Mouse (Mus musculus): ENCODE results near the gene Manbal.

Manbal gene

DNA sequence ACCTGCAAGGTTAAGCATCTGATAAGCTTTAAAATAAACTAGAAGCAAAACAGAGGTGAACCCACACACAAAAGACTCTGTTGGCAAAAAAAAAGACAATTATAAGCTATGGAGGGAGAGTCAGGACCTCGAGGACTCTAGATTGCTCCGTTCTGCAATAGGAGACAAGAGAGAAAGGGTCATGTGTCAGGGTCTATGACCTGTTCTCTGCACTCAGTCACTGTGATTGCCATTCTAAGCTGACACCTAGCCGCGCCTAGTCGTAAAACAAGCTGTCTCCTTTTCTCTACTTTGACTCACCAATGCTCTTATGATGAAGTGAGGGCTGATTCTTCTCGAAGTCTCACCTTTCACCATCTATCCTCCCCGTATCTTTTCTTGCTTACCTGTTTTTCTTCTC lies 45.1 kb downstream of the Manbal start:
- DNase-seq (ENCODE audit: low spot score in 2 of 2) = no peak

DNA sequence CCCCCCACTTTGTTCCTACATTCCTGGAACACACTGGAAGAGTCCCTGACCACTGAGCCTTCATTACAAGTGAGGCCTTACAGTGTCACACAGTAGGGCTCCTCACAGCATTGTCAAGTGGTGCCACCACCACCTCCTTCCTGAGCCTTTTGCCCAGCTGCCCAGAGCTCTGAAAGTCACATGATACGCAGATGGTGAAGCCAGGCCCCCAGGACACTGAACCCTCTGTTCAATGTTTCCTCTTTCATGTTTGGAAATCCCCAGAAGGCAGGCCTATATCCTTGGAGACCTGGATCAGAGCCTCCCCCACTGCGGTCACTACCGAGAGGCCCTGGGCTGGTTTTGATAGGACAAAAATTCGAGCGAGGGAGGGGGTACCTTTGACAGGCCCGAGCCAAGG lies 49.8 kb downstream of the Manbal start:
- DNase-seq (ENCODE audit: low spot score in 2 of 2) = no peak

- DNase-seq (ENCODE audit: low spot score in 2 of 2) = no peak
These were observed 50.8 kb downstream of the Manbal start, which contains the start of gene Src for GRCm38 (mm10) chr2:157418206-157418605. TSS of gene Src (plus strand) at chr2:157418444.

DNA sequence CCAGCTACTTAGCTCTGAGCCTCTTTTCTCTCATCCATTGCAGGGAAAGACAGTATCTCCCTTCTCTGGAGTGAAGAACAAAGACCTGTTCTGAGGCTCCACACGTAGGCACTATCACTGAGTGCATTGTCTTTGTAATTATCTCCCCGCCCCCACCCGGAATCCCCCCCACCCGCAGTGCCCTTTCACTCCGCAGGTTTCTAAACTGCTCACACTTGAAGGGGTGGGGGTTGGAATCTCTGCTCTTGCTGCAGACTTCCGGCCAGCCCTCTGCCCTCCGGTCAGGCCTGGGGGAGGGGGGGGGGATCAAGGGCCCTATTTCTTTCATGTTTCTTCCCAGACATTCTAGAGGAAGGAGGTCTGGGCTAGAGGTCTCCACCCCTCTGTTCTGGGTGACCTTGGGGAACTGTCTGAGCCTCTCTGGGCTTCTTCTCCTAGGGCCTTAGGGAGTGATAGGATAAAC lies 51.2 kb downstream of the Manbal start:
- no peak for DNase-seq (ENCODE audit: low spot score in 2 of 2)

DNA sequence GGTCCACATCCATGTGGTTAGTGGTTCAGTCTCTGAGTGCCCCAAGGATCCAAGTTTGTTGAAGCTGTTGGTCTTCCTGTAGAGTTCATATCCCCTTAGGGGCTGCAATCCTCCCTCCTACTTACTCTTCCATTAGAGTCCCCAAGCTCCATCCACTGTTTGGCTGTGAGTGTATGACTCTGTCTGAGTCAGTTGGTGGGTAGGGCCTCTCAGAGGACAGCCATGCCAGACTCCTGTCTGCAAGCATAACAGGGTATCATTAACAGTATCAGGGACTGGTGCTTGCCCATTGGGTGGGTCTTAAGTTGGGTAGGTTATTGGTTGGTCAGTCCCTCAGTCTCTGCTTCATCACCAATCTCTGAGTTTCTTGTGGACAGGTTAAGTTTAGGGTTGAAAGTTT lies 52.1 kb downstream of the Manbal start:
- no peak for DNase-seq (ENCODE audit: low spot score in 2 of 2)

GRCm38 (mm10) chr2:157420404-157420803 lies 53.0 kb downstream of the Manbal start:
- DNase-seq (ENCODE audit: low spot score in 2 of 2) = no peak

DNA sequence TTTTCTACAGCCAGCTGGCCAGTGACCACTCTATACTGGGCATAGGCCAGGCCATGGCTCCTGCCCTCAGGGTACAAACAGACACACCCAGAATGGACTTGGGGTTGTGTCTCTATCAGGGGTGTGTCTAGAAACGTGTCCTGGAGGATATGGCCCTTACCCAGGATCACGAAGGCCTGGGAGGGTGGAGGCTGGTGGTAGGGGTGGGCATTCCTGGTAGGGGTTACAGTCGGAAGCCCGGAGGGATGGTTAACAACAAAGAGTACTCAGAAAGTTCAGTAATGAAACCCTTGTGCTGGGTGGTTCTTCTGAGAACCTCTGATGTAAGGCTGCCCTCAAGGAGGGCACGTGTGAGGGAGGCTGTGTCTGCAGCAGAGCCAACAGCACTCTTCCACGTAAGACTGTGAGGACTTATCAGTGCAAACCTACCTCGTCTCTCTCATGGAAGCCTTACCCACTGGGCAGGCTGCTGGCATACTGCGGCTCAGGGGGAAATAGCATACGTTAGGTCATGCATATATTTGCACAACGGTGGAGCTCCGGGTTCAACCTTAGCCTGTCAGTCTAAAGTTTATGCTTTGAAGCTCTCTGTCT lies 54.8 kb downstream of the Manbal start:
- no peak for DNase-seq (ENCODE audit: low spot score in 2 of 2)

GRCm38 (mm10) chr2:157422854-157423705 lies 55.7 kb downstream of the Manbal start:
- no peak for DNase-seq (ENCODE audit: low spot score in 2 of 2)

GRCm38 (mm10) chr2:157423706-157424125 lies 56.3 kb downstream of the Manbal start:
- no peak for DNase-seq (ENCODE audit: low spot score in 2 of 2)

DNA sequence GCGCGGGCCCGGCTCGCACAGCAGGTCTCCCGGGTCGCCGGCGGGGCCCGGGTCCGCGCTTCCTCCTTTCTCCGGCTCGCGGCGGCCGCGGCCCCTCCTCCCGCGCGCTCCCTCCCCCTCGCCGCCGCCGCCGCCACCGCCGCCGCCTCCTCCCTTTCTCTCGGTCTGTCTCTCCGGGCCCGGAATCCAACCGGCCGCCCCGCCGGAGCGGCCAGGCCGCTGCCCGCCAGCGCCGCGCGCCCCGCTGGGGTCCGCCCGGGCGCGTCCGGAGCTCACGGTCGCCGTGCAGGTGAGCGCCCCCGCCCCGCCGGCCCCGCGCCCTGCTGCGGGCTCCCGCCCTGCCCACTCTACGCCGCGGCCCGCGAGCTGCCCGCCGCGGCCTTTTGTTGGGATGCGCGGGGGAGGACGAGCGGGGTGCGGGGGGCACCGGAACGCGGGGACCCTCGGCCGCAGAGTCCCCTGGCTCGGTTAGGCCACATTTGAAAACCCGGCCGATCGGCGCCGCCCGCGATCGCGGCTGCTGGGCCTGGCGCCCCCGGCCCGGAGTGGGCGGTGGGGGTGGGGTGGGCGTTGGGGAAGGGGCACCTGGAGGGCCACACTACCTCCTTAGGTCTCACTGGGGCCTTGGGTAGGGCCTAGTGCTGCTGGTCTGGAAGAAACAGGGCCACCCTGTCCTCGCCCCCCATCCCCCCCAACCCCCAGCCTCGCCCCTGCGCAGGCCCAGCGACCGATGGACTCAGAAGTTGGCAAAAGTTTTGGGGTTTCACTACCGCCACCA lies 56.9 kb downstream of the Manbal start:
- DNase-seq (ENCODE audit: low spot score in 2 of 2) = no peak

GRCm38 (mm10) chr2:157424904-157425642 lies 57.7 kb downstream of the Manbal start:
- no peak for DNase-seq (ENCODE audit: low spot score in 2 of 2)

GRCm38 (mm10) chr2:157425643-157425988 lies 58.2 kb downstream of the Manbal start:
- DNase-seq (ENCODE audit: low spot score in 2 of 2) = no peak

DNA sequence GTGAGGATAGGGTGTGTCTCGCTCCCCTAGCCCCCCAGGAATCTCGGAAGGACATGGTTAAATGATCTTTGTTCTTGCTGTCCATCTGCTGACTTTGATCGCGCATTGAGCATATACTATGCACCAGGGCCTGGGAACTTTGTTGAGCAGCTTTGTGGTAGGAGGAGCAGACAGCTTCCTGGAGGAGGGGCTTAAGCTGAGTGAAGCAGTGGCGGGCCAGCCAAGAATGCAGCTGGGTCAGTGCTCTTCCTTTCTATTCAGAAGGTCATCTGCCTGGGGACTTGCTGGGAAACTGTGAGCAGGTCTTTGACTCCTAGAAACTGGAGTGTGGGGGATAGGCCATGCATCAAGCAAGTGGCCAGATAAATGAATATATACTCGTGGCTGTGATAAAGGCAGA lies 58.8 kb downstream of the Manbal start:
- DNase-seq (ENCODE audit: low spot score in 2 of 2) = no peak

DNA sequence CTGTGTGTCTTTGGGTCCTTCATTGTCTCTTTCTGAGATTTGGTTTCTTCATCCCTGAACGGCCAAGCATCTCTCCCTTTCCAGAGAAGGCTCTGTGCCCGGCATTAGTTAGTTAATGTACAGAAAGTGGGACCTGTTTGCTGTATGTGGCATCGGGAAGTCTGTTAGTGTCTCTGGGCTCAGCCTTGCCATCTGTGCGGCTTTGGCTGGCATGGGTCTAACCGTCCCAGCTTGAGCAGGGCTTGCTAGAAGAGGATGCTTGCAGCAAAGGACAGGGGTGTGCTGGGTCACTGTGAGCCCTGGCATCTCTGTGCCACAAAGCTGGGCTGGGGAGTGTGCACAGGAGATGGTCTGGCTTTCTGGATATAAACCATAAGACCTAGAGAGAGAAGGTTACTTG lies 59.8 kb downstream of the Manbal start:
- DNase-seq (ENCODE audit: low spot score in 2 of 2) = no peak

GRCm38 (mm10) chr2:157428351-157429139 lies 61.2 kb downstream of the Manbal start:
- DNase-seq (ENCODE audit: low spot score in 2 of 2) = no peak

DNA sequence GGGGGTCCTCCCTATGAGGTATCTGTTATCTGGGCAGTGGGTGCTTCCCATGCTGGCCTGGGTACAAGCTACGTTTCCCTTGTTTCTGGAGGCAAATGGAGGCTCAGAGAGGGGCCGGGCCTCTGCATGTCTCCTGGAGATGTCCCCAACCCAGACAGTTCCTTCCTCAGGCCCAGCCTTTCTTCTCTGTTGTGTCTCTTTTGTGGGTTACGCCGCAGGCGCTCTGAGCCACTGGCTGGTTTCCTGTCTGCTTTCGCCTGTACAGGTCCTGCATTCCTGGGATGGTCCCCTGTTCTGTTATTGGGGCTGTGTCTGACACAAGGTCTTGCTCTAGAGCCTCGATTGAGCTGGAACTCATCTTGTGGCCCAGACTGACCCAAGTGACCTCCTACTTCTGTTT lies 62.3 kb downstream of the Manbal start:
- no peak for DNase-seq (ENCODE audit: low spot score in 2 of 2)

DNA sequence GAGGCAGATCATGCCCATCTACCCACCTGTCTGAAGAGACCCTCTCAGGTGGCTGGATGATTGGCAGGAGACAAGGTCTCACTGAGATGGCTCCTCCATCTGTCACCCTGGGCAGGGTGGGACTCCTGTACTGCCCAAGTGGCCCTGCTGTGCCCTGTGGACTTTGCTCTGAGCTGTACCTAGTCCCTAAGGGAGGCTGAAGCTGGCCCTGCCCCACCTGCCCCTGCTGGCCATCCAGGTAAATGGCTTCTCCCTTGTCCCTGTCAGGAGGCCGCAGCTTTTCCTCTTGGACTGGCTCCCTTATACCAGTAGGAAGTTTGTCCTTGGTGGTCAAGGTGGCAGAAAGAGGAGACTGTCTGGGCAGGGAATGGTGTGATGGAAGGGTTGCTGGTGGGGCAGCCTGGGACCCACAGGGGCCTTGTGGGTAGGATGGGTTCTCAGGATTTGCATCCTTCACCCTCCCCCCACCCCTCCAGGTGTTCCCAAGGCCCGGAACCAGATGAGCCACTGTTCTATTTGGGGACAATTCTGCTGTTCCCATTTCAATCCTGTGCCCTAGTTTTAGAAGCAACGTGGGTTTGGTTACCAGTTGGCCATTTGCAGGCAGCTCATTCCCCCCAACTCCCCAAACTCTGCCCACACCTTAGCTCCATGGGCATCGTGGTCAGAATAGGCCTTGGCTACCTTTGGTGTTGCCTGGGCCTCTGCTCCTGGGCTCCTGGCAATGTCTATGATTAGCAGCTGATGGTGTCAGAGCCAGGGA lies 63.5 kb downstream of the Manbal start:
- no peak for DNase-seq (ENCODE audit: low spot score in 2 of 2)

- DNase-seq (ENCODE audit: low spot score in 2 of 2) = no peak
These were observed 64.5 kb downstream of the Manbal start for GRCm38 (mm10) chr2:157431912-157432311.

DNA sequence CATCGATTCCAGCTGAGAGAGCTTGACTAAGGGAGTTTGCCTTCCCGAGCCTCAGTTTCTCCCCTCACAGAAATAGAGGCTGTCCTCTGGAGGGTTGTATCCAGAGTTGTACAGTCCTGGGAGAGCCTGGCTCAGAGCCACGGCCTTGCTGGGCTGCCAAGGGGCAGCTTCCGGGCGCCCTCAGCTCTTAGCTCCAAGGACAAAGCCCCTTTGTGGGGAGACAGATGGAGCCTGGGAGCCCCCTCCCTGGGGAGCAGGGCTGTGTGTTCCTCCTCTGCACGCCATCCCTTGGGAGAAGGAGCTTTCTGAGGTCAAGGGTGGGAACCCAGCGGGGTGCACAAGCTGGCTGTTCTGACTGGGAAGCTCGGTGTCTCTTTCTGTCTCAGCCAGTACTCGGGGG lies 65.1 kb downstream of the Manbal start:
- DNase-seq (ENCODE audit: low spot score in 2 of 2) = no peak

- no peak for DNase-seq (ENCODE audit: low spot score in 2 of 2)
These were observed 66.6 kb downstream of the Manbal start for GRCm38 (mm10) chr2:157434041-157434440.
